Mouse (Mus musculus): Measurements from ENCODE around the gene Rnf8. TPM values are rescaled to one million over a fixed set of nuclear protein-coding genes. Genes with fewer than 3 reads are reported as not detected.

The Rnf8 gene
- 61.6 and 67.9 TPM in 2 replicates for polyA plus RNA-seq (2015; fragmentation: Nextera tagmentation; extraction: Ambion mirVana)

GRCm38 (mm10) chr17:29614115-29615023 is at the start of gene Rnf8, which contains the start of gene Gm28043:
Gene Rnf8, plus strand, starts transcription at chr17:29614790.
Gene Gm28043, plus strand, starts transcription at chr17:29614876.
- H3K4me2 ChIP-seq (ENCODE audit: low read depth, low read length) = peak within 1 kb of the TSS; percentile 71
- WGBS = 2% methylated on average over 52 of the region's 52 CpGs
- peaks cover 14% of the 10 kb centered on the region for H3K4me1 ChIP-seq (replicated peaks; ENCODE audit: control insufficient read depth, insufficient read depth, low read length)
- H3K4me3 ChIP-seq (ENCODE audit: low read length) = peak within 1 kb of the TSS; percentile 95
- H3K27ac ChIP-seq (ENCODE audit: low read length) = peak within 1 kb of the TSS; percentile 97
- H3K36me3 ChIP-seq (ENCODE audit: control insufficient read depth, insufficient read depth, low read length) = no peaks in the 10 kb centered on the region
- H3K27me3 ChIP-seq (ENCODE audit: control insufficient read depth, insufficient read depth, low read depth, low read length) = no peaks in the 10 kb centered on the region
- no peaks in the 10 kb centered on the region for H3K9me3 ChIP-seq (ENCODE audit: control insufficient read depth, low read length)
- peak within 1 kb of the TSS; percentile 98 for H3K9ac ChIP-seq (ENCODE audit: low read length)
- ATAC-seq (ENCODE audit: low read depth) = peak; percentile 97

- 92% methylated on average over 5 of the region's 5 CpGs for WGBS
- Histone ChIP-seq H3K4me1 (replicated peaks; ENCODE audit: control insufficient read depth, insufficient read depth, low read length) (no peaks in the 10 kb centered on the region), H3K4me2 (ENCODE audit: low read depth, low read length) (no peak overlapping the region), H3K9me3 (ENCODE audit: control insufficient read depth, low read length) (no peaks in the 10 kb centered on the region), H3K36me3 (ENCODE audit: control insufficient read depth, insufficient read depth, low read length) (peaks cover 3% of the 10 kb centered on the region; the same call in 1 of the 2 replicates), H3K4me3 (ENCODE audit: low read length) (no peak overlapping the region), H3K27me3 (ENCODE audit: control insufficient read depth, insufficient read depth, low read depth, low read length) (no peaks in the 10 kb centered on the region), H3K27ac (ENCODE audit: low read length) (no peak overlapping the region), H3K9ac (ENCODE audit: low read length) (no peak overlapping the region)
- no peak for ATAC-seq (ENCODE audit: low read depth)
Measured at GRCm38 (mm10) chr17:29565521-29565920, 49.1 kb upstream of the Rnf8 start.

- Histone ChIP-seq H3K4me1 (replicated peaks; ENCODE audit: control insufficient read depth, insufficient read depth, low read length) (no peaks in the 10 kb centered on the region), H3K4me2 (ENCODE audit: low read depth, low read length) (no peak overlapping the region), H3K9ac (ENCODE audit: low read length) (no peak overlapping the region), H3K27me3 (ENCODE audit: control insufficient read depth, insufficient read depth, low read depth, low read length) (no peaks in the 10 kb centered on the region), H3K36me3 (ENCODE audit: control insufficient read depth, insufficient read depth, low read length) (peaks cover 14% of the 10 kb centered on the region), H3K9me3 (ENCODE audit: control insufficient read depth, low read length) (no peaks in the 10 kb centered on the region), H3K4me3 (ENCODE audit: low read length) (no peak overlapping the region), H3K27ac (ENCODE audit: low read length) (no peak overlapping the region)
- ATAC-seq (ENCODE audit: low read depth) = no peak
- WGBS = 80% methylated on average over 15 of the region's 15 CpGs
Measured at GRCm38 (mm10) chr17:29568435-29568834, 46.2 kb upstream of the Rnf8 start.

GRCm38 (mm10) chr17:29569831-29570230 is 44.8 kb upstream of the Rnf8 start:
- Histone ChIP-seq H3K9me3 (ENCODE audit: control insufficient read depth, low read length) (no peaks in the 10 kb centered on the region), H3K4me3 (ENCODE audit: low read length) (no peak overlapping the region), H3K4me2 (ENCODE audit: low read depth, low read length) (no peak overlapping the region), H3K27ac (ENCODE audit: low read length) (no peak overlapping the region), H3K36me3 (ENCODE audit: control insufficient read depth, insufficient read depth, low read length) (peaks cover 20% of the 10 kb centered on the region), H3K27me3 (ENCODE audit: control insufficient read depth, insufficient read depth, low read depth, low read length) (no peaks in the 10 kb centered on the region), H3K4me1 (replicated peaks; ENCODE audit: control insufficient read depth, insufficient read depth, low read length) (no peaks in the 10 kb centered on the region), H3K9ac (ENCODE audit: low read length) (no peak overlapping the region)
- no peak for ATAC-seq (ENCODE audit: low read depth)
- WGBS = 81% methylated on average over 6 of the region's 6 CpGs

- Histone ChIP-seq H3K9ac (ENCODE audit: low read length) (no peak overlapping the region), H3K27me3 (ENCODE audit: control insufficient read depth, insufficient read depth, low read depth, low read length) (no peaks in the 10 kb centered on the region), H3K4me2 (ENCODE audit: low read depth, low read length) (no peak overlapping the region), H3K27ac (ENCODE audit: low read length) (peak overlapping the region; percentile 74), H3K36me3 (ENCODE audit: control insufficient read depth, insufficient read depth, low read length) (peaks cover 19% of the 10 kb centered on the region), H3K9me3 (ENCODE audit: control insufficient read depth, low read length) (no peaks in the 10 kb centered on the region), H3K4me1 (replicated peaks; ENCODE audit: control insufficient read depth, insufficient read depth, low read length) (no peaks in the 10 kb centered on the region), H3K4me3 (ENCODE audit: low read length) (no peak overlapping the region)
- peak; percentile 80 for ATAC-seq (ENCODE audit: low read depth)
- WGBS = 59% methylated on average over 4 of the region's 4 CpGs
Measured at GRCm38 (mm10) chr17:29579579-29580126, 34.9 kb upstream of the Rnf8 start.

GRCm38 (mm10) chr17:29583569-29583968 is 31.0 kb upstream of the Rnf8 start:
- Histone ChIP-seq H3K27ac (ENCODE audit: low read length) (no peak overlapping the region), H3K9me3 (ENCODE audit: control insufficient read depth, low read length) (no peaks in the 10 kb centered on the region), H3K4me1 (replicated peaks; ENCODE audit: control insufficient read depth, insufficient read depth, low read length) (no peaks in the 10 kb centered on the region), H3K4me2 (ENCODE audit: low read depth, low read length) (no peak overlapping the region), H3K27me3 (ENCODE audit: control insufficient read depth, insufficient read depth, low read depth, low read length) (no peaks in the 10 kb centered on the region), H3K4me3 (ENCODE audit: low read length) (no peak overlapping the region), H3K9ac (ENCODE audit: low read length) (no peak overlapping the region), H3K36me3 (ENCODE audit: control insufficient read depth, insufficient read depth, low read length) (peaks cover 7% of the 10 kb centered on the region)
- WGBS = 73% methylated on average over 5 of the region's 5 CpGs
- no peak for ATAC-seq (ENCODE audit: low read depth)

GRCm38 (mm10) chr17:29584306-29584705 is 30.3 kb upstream of the Rnf8 start:
- Histone ChIP-seq H3K27ac (ENCODE audit: low read length) (no peak overlapping the region), H3K4me1 (replicated peaks; ENCODE audit: control insufficient read depth, insufficient read depth, low read length) (peaks cover 6% of the 10 kb centered on the region), H3K27me3 (ENCODE audit: control insufficient read depth, insufficient read depth, low read depth, low read length) (no peaks in the 10 kb centered on the region), H3K9me3 (ENCODE audit: control insufficient read depth, low read length) (no peaks in the 10 kb centered on the region), H3K4me3 (ENCODE audit: low read length) (no peak overlapping the region), H3K4me2 (ENCODE audit: low read depth, low read length) (no peak overlapping the region), H3K9ac (ENCODE audit: low read length) (no peak overlapping the region), H3K36me3 (ENCODE audit: control insufficient read depth, insufficient read depth, low read length) (peaks cover 4% of the 10 kb centered on the region)
- 62% methylated on average over 5 of the region's 5 CpGs for WGBS
- ATAC-seq (ENCODE audit: low read depth) = no peak

GRCm38 (mm10) chr17:29584737-29585136 is 29.9 kb upstream of the Rnf8 start:
- no peak for ATAC-seq (ENCODE audit: low read depth)
- Histone ChIP-seq H3K27ac (ENCODE audit: low read length) (no peak overlapping the region), H3K27me3 (ENCODE audit: control insufficient read depth, insufficient read depth, low read depth, low read length) (no peaks in the 10 kb centered on the region), H3K9ac (ENCODE audit: low read length) (no peak overlapping the region), H3K36me3 (ENCODE audit: control insufficient read depth, insufficient read depth, low read length) (peaks cover 4% of the 10 kb centered on the region), H3K9me3 (ENCODE audit: control insufficient read depth, low read length) (no peaks in the 10 kb centered on the region), H3K4me1 (replicated peaks; ENCODE audit: control insufficient read depth, insufficient read depth, low read length) (peaks cover 10% of the 10 kb centered on the region), H3K4me2 (ENCODE audit: low read depth, low read length) (no peak overlapping the region), H3K4me3 (ENCODE audit: low read length) (no peak overlapping the region)
- WGBS = 67% methylated on average over 3 of the region's 3 CpGs

GRCm38 (mm10) chr17:29585446-29585845 is 29.1 kb upstream of the Rnf8 start:
- Histone ChIP-seq H3K4me3 (ENCODE audit: low read length) (no peak overlapping the region), H3K27ac (ENCODE audit: low read length) (no peak overlapping the region), H3K36me3 (ENCODE audit: control insufficient read depth, insufficient read depth, low read length) (peaks cover 4% of the 10 kb centered on the region), H3K27me3 (ENCODE audit: control insufficient read depth, insufficient read depth, low read depth, low read length) (no peaks in the 10 kb centered on the region), H3K9ac (ENCODE audit: low read length) (no peak overlapping the region), H3K9me3 (ENCODE audit: control insufficient read depth, low read length) (no peaks in the 10 kb centered on the region), H3K4me2 (ENCODE audit: low read depth, low read length) (no peak overlapping the region), H3K4me1 (replicated peaks; ENCODE audit: control insufficient read depth, insufficient read depth, low read length) (peaks cover 12% of the 10 kb centered on the region)
- ATAC-seq (ENCODE audit: low read depth) = no peak
- WGBS = 77% methylated on average over 6 of the region's 6 CpGs

All from lung, embryonic 16.5 days (tissue).